Mouse (Mus musculus) limb, embryonic 11.5 days (tissue): ENCODE measurements around the gene Acadl. TPM values are rescaled to one million over a fixed set of nuclear protein-coding genes. Genes with fewer than 3 reads are reported as not detected.

Experiments used
- ATAC-seq: fragments of 200-750 bp; cut with Nextera tagmentation; 2 replicates; pipeline ENCODE4 v1.8.0; 2017; ENCODE audit warnings: low read depth; ENCODE audit not compliant: insufficient number of reproducible peaks, low FRiP score, low TSS enrichment
- DNase-seq: peaks from one replicate; pipeline ENCODE4 v3.0.0-alpha.2; 2015; ENCODE audit warnings: low spot score
- H3K27ac ChIP-seq: fragments of 300-500 bp; sonication (generic); replicated peaks from 2 replicates; pipeline ENCODE4 v1.5.1; 2014; ENCODE audit warnings: low read depth, mild to moderate bottlenecking, low read length
- H3K27me3 ChIP-seq: fragments of 300-500 bp; sonication (generic); 2 replicates; pipeline ENCODE4 v1.6.1; 2014; ENCODE audit warnings: mild to moderate bottlenecking, low read length, mixed read lengths; ENCODE audit not compliant: control insufficient read depth, insufficient read depth
- H3K36me3 ChIP-seq: fragments of 300-500 bp; sonication (generic); 2 replicates; pipeline ENCODE4 v1.6.1; 2014; ENCODE audit warnings: mild to moderate bottlenecking, low read length, moderate library complexity, mixed read lengths; ENCODE audit not compliant: control insufficient read depth, insufficient read depth
- H3K4me1 ChIP-seq: fragments of 300-500 bp; sonication (generic); 2 replicates; pipeline ENCODE4 v1.6.1; 2014; ENCODE audit warnings: low read length, mixed read lengths; ENCODE audit not compliant: control insufficient read depth, insufficient read depth
- H3K4me2 ChIP-seq: fragments of 300-500 bp; sonication (generic); 2 replicates; pipeline ENCODE4 v1.6.1; 2014; ENCODE audit warnings: low read depth, mild to moderate bottlenecking, moderate library complexity; ENCODE audit not compliant: severe bottlenecking
- H3K4me3 ChIP-seq: fragments of 300-500 bp; sonication (generic); 2 replicates; pipeline ENCODE4 v1.5.1; 2014; ENCODE audit warnings: low read depth, low read length
- H3K9ac ChIP-seq: fragments of 300-500 bp; sonication (generic); 2 replicates; pipeline ENCODE4 v1.6.1; 2014; ENCODE audit warnings: mild to moderate bottlenecking, low read length
- H3K9me3 ChIP-seq: fragments of 300-500 bp; sonication (generic); 2 replicates; pipeline ENCODE4 v1.6.1; 2016; ENCODE audit warnings: low read length; ENCODE audit not compliant: control insufficient read depth
- WGBS: fragments of 180-500 bp; shearing (Covaris S2); extraction: QIAGEN DNeasy Blood & Tissue Kit; methylation state at CpG from one replicate; pipeline ENCODE4 v1.1.7; 2014; 5-methylcytosine and 5-hydroxymethylcytosine counted together
- polyA plus RNA-seq: library from polyadenylated mRNA; unstranded; fragments of >200 nt; fragmentation: Nextera tagmentation; extraction: Ambion mirVana; gene quantifications from 2 replicates; pipeline ENCODE4 v1.2.1, GENCODE M21; 2014

Acadl gene
- polyA plus RNA-seq, 1 experiment from 2014 or later: 58.4 TPM

DNA sequence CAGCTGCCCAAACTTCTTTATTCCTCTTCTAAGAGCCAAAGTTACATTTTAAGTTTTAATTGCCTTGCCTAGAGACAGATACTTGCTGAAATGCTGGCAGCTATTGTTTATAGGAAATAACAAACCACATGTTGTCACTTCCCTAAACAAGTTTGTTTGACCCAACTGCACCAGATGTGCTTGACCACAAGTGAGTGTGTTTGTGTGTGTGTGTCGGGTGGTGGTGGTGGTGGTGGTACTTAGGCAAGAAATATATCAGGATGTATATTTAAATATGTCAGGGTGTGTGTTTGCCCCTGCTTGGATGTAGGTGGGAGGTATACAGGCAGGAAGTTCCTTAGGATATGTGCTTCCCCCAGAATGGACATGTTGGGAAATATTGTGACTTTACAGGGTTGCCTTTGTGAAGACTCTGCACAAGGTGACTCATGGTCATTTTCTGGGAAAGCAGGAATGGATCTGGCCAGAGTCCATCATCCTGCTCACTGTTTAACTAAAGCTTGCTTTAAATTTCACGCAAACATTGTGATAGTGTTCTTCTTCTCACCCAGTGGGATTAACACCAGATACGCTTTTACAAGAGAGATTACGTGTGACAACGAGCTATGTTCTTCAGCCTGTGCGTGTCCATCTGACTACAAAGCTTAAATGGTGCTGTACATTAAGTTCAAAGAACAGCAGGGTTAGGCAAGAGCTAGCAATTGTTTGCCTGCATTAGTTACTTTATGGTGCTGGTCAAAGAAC, 32.2 kb upstream of the Acadl start:
- Histone ChIP-seq H3K4me1 (0 out of 2 replicates have a peak, but pooled peaks cover 2% of the 10 kb centered on the region), H3K27ac (no peak overlapping the region), H3K9me3 (no peaks in the 10 kb centered on the region), H3K4me3 (no peak overlapping the region), H3K36me3 (no peaks in the 10 kb centered on the region), H3K9ac (no peak overlapping the region), H3K27me3 (no peaks in the 10 kb centered on the region), H3K4me2 (no peak overlapping the region)
- DNase-seq (no peak), ATAC-seq (no peak)
- 59% methylated on average over 6 of the region's 6 CpGs for WGBS

DNA sequence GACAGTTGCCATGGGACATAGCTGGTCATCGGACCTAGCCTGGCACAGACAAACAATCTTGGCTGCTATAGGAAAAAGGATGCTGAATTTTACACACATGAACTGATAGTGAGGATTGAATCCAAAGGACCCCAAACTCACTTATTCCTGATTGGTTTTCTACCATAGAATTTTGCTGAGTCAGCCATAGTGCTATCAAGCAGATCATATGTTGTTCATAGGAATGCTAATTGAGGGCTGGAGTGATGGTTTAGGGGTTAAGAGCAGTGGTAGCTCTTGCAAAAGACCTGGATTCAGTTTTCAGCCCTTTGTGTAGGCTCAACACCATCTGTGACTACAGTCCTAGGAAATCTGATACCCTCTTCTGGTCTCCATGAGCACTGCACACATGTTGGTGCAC, 24.1 kb upstream of the Acadl start:
- H3K27me3 ChIP-seq: no peaks in the 10 kb centered on the region
- H3K4me2 ChIP-seq: no peak overlapping the region
- no peak for ATAC-seq
- no peaks in the 10 kb centered on the region for H3K4me1 ChIP-seq
- 96% methylated on average over 1 of the region's 1 CpGs for WGBS
- no peaks in the 10 kb centered on the region for H3K9me3 ChIP-seq
- H3K4me3 ChIP-seq: no peak overlapping the region
- H3K27ac ChIP-seq: no peak overlapping the region
- DNase-seq: no peak
- H3K9ac ChIP-seq: no peak overlapping the region
- H3K36me3 ChIP-seq: no peaks in the 10 kb centered on the region

DNA sequence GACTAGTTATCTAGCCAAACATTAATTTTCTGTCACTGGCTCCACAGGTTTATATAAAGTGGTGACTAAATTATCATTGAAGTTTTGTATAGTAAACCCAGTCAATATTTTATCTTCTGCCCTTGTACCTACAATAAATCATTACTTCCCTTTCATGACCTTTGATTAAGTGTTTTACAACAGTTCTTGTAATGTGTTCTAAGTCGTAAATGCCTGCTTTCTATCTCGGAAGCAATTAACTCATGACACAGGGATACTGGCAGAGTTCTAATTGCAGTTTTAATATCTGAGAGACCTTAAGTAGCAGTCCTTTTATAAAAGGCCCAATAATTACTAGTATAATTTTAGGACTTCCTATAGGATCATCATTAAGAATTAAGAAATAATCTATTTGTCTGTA, 17.1 kb upstream of the Acadl start:
- H3K36me3 ChIP-seq: no peaks in the 10 kb centered on the region
- ATAC-seq: no peak
- WGBS: 37% methylated on average over 2 of the region's 2 CpGs

DNA sequence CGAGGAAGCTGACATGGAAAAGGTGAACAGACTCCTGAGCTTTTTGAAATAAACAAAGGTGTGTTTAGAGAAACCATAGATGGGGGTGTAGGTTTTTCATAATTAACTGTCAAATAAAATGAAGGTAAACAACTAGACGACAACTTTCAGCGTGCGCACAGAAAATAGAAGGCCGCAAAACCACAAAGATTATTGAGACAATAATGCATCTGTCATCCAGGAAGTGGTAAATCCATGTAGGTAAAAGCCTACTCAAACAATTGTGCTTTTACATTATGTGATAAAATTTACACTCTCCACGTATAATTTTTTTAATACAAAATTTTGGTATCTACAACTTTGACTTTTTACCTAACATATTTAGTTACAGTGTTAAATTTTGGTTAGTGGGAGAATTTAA, 11.7 kb upstream of the Acadl start:
- H3K27ac ChIP-seq: no peak overlapping the region
- H3K9me3 ChIP-seq: no peaks in the 10 kb centered on the region
- no peaks in the 10 kb centered on the region for H3K27me3 ChIP-seq
- WGBS: 92% methylated on average over 6 of the region's 6 CpGs
- ATAC-seq (no peak), DNase-seq (no peak)
- no peak overlapping the region for H3K9ac ChIP-seq
- H3K4me2 ChIP-seq: no peak overlapping the region
- no peak overlapping the region for H3K4me3 ChIP-seq
- no peaks in the 10 kb centered on the region for H3K36me3 ChIP-seq
- H3K4me1 ChIP-seq: no peaks in the 10 kb centered on the region

More for the DNA sequence above, 17.1 kb upstream of the Acadl start:
- Histone ChIP-seq H3K9me3 (no peaks in the 10 kb centered on the region), H3K4me3 (no peak overlapping the region), H3K27ac (no peak overlapping the region), H3K4me1 (no peaks in the 10 kb centered on the region), H3K4me2 (no peak overlapping the region), H3K9ac (no peak overlapping the region), H3K27me3 (no peaks in the 10 kb centered on the region)
- DNase-seq: no peak

DNA sequence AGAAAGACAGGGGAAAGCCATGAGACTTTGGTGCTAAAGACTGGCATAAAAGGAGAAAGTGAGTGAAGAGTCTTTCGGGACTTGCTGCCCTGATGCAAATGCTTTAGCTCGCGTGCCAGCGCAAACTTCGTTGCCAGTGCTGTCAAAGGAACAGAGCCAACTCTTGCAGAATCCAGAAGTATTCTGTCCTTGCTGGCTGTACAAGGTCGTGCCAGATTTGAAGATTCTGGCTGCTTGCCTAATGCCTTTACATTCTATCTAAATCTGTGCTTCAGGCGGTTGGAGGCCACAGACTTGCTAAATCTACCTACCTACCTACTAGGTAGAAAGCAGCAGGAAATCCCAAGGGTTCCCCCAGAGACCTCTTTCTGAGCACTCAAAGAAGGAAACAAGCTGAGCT, 8.5 kb upstream of the Acadl start:
- DNase-seq (no peak), ATAC-seq (no peak)
- Histone ChIP-seq H3K9me3 (no peaks in the 10 kb centered on the region), H3K27ac (no peak overlapping the region), H3K27me3 (no peaks in the 10 kb centered on the region), H3K4me3 (no peak overlapping the region), H3K4me1 (no peaks in the 10 kb centered on the region), H3K9ac (no peak overlapping the region), H3K4me2 (no peak overlapping the region), H3K36me3 (no peaks in the 10 kb centered on the region)
- 80% methylated on average over 7 of the region's 7 CpGs for WGBS

DNA sequence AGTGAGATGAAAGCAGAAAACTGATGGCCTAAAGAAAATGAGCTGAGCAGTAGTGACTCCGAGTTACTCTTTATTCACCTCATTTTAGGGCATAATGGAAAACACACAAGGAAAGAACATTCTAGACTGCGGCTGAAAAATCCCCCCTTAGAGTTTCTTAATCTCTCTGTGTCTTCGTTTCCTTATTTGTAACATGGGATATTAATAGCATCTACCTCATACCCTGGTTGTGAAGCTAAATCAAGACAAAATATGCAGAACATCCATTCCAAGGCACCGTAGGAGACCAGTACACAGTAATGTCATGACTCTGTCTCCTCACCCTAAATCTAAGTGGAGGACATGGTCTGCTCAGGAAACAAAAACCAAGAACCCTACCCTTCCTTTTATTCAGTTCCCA, 2.6 kb upstream of the Acadl start:
- 0 out of 2 replicates have a peak, but pooled peaks cover 3% of the 10 kb centered on the region for H3K4me1 ChIP-seq
- H3K27me3 ChIP-seq: no peaks in the 10 kb centered on the region
- H3K27ac ChIP-seq: no peak overlapping the region
- H3K9ac ChIP-seq: no peak overlapping the region
- no peaks in the 10 kb centered on the region for H3K36me3 ChIP-seq
- no peak overlapping the region for H3K4me2 ChIP-seq
- WGBS: 83% methylated on average over 4 of the region's 4 CpGs
- ATAC-seq: no peak
- H3K4me3 ChIP-seq: no peak overlapping the region
- H3K9me3 ChIP-seq: no peaks in the 10 kb centered on the region
- DNase-seq: no peak

DNA sequence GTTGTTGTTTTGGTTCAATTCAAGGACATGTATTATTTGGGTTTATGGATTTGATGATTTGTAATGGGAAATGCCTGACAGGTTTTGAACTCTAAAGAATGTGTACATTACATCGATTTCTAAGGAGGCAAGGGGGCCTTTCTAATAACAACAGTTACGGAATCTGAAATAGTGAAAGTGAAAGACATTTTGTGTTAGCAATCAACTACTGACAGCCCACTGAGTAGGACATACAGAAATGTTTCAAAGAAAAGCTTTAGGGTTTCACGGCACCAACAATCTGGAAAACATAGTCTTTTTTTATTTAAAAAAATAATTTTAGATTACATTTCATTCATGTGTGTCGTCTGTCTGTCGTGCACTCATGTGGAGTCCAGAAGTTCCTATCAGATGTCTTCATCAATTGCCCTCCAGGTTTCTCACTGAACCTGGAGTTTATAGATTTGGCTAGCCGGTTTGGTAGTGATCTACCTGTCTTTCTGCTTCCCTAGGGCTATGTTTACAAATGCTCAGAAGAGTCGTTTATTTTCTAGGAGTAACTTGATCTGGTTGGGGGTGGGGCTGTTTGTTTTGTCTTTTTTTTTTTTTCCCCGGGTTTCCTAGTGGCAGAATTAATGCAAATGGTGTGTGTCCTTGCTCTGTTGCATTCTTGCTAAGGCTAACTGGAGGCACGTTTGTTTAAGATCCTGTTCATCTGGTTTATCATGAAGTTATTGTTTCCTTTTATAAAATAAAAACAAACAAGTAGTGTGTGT, 841 bp upstream of the Acadl start:
- Histone ChIP-seq H3K4me2 (peak overlapping the region; percentile 64; the same call in 1 of the 2 replicates), H3K27me3 (no peaks in the 10 kb centered on the region), H3K4me1 (0 out of 2 replicates have a peak, but pooled peaks cover 3% of the 10 kb centered on the region), H3K27ac (no peak overlapping the region), H3K4me3 (no peak overlapping the region; the same call in 1 of the 2 replicates), H3K9me3 (no peaks in the 10 kb centered on the region), H3K36me3 (no peaks in the 10 kb centered on the region), H3K9ac (no peak overlapping the region)
- WGBS: 15% methylated on average over 9 of the region's 9 CpGs
- DNase-seq (no peak), ATAC-seq (no peak)

DNA sequence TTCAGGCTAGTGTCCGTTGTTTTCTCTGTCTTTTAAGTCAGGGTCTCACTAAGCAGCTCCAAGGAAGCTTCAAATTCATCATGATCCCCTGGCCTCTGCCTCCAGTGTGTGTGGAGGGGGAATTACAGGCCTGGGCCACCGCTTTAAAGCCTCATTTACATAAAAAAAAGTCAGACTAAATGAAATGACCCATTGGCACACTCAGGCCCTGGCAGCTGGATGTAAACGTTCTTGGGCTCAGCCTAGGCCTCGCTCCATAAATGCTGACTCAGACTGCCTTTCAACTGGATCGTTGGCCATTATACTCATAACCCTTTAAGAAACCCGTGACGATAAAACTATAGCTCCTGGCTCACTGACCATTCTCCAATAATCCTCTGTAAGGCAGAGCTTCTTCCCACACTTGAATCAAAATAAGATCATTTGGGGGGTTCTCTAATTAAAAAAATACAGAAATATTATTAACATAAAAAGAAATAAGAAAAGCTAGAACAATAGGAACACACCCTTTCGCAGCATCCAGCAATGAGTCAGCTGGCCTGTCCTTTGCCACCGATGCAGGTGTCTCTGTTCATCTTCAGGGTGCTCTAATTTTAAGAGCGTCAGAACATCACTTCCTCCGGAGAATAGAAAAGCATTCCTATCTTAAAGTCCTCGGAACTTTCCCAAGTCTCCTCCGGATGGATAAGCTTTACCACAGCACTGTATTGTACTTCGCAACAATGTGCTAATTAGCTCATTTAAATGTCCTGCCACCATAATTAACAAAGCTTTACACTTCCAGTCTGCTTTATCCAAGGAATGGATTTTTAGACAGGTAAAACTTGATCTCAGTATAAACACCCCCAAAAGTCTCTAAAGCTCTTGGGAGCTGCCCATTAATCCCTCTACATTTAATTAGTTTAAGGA, 1.1 kb downstream of the Acadl start:
- DNase-seq: no peak
- Histone ChIP-seq H3K4me2 (peak overlapping the region; percentile 64), H3K9ac (no peak overlapping the region; the same call in 1 of the 2 replicates), H3K4me3 (peak overlapping the region; percentile 88), H3K27ac (no peak overlapping the region), H3K4me1 (0 out of 2 replicates have a peak, but pooled peaks cover 3% of the 10 kb centered on the region), H3K36me3 (no peaks in the 10 kb centered on the region), H3K9me3 (no peaks in the 10 kb centered on the region), H3K27me3 (no peaks in the 10 kb centered on the region)
- ATAC-seq: no peak
- 29% methylated on average over 14 of the region's 14 CpGs for WGBS
